Mouse (Mus musculus) large intestine, adult 2 months (tissue): Measurements from ENCODE around the gene Agmo. TPM values are rescaled to one million over a fixed set of nuclear protein-coding genes. Genes with fewer than 3 reads are reported as not detected.

Experiments
- DNase-seq: peaks from one replicate; pipeline ENCODE4 v3.0.0-alpha.2; 2012; ENCODE audit warnings: low read depth, low spot score
- WGBS: fragments of 180-500 bp; shearing (Covaris S2); methylation state at CpG from one replicate; pipeline ENCODE4 v1.1.7; 2018; 5-methylcytosine and 5-hydroxymethylcytosine counted together
- polyA plus RNA-seq: library from polyadenylated mRNA; depleted of rRNA; stranded (reverse); fragments of >200 nt; gene quantifications from 2 replicates; pipeline ENCODE4 v1.2.3, GENCODE M21; 2012

Gene Agmo
- polyA plus RNA-seq, 1 experiment: 10.2 TPM

DNA sequence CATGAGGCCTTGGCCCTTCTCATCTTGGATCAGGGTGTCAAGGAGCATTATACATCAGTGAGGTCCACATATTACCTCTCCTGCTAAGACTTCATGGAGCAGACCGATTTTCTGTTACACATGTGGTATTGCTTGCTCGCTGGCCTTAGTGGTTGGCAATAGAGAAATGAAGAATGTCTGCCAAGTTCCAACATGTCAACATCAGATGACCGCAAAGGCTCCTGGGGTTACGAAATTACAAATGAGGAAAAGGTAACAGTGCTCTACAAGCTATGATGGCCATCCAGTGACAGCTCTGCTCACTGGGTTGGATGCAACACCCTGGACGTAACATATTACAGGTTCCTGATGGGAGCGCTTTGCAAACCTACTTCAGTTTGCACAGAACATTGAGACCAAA lies 161.1 kb downstream of the Agmo start:
- WGBS: 92% methylated on average over 6 of the region's 6 CpGs
- DNase-seq: no peak

DNA sequence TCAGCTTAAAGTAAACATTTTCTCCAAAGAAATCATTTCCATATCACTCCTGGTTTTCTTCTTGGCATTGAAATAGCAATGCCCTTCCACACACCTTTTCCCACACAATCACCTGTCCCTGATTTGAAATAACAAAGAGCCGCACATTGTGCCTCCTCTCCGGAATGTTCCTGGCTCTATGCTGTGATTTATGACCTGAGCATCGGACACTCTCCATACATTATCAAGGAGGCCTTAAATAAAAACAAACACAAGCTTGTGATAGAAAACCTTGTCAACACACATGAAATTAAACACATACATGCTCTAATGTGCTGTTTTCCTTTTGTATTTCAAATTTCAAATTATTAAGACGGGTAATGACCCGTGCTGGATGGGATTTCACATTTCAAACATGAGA lies 184.9 kb downstream of the Agmo start:
- WGBS: 75% methylated on average over 5 of the region's 5 CpGs
- DNase-seq: no peak

DNA sequence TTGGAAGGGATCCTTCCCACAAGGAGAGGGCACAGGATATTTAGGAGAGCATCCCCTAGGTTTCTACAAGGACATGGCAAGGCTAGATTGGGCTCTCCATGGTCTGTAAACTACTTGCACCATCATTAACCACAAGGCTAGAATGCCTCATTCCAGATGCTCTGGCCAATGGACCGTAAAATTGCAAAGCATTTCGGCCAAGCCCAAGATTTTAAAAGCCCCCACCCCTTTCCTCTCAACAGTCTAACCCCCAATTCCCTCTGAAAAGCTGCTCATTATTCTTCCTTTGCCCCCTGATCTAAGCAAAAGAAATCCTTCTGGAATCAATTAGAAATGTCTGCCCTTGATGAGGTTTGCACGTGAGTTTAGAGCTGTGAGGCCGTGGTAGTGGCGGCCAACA lies 185.3 kb downstream of the Agmo start:
- DNase-seq: no peak
- WGBS: 71% methylated on average over 5 of the region's 5 CpGs

DNA sequence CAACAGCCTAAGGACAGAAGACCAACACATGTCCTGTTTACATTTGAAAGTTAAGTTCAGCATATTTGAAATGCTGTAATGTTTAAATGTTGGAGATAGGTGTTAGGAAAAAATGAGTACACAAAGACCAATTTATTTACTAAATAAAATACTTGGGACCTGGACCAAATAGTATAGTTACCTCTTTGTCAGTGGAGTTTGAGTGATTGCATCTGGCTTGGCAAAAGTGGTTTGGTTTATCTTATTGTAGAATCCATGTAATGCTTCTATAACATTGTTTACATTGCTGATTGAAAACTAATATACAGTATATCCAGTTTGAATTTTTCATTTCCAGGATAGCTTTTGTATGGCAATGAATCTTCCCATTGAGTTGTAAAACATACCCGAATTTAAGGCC lies 193.0 kb downstream of the Agmo start:
- DNase-seq: no peak
- 74% methylated on average over 1 of the region's 1 CpGs for WGBS

DNA sequence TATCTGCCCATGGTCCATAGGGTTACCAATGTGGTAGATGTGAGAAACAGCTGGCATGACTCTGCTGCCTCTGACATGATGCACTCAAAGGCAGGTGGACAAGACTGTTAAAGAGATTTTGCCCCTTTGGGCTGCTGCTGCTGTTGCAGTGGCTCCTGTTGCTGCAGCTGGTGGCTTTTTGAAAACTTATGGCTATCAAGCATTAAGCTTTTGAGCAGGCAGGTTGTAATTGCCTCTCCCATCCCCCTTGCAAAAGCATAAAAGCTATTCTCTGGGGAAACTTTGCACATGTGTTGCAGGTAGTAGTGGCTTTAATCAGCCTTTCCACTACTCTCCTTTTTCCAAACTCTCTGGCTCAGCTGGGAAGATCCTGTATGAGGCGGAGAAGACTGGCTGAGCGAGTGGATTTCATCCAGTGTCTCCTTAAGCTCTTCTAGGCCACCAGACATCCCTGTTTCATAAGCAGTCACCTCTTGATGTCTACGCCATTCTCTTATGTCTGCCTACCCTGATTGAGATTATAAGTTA lies 201.1 kb downstream of the Agmo start:
- WGBS: 86% methylated on average over 3 of the region's 3 CpGs
- DNase-seq: no peak

DNA sequence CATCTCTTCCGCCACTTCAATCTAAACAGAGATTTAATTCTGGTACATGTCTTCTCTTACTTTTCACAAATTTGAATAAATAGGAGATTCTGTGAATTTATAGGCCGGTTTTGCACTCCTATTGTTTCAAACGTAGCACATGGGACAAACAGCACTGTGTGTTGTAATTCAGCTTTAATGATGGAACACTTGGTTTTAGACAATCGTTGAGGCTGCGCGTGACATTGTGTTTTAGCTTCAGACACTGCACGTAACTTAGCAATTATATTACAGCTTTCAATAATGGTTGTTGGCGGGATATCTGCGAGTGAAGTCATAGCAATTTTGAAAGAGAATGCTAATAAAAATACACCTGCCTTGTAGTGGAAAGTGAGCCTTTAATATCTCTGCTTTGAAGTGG lies 203.8 kb downstream of the Agmo start:
- WGBS: 78% methylated on average over 9 of the region's 9 CpGs
- no peak for DNase-seq

DNA sequence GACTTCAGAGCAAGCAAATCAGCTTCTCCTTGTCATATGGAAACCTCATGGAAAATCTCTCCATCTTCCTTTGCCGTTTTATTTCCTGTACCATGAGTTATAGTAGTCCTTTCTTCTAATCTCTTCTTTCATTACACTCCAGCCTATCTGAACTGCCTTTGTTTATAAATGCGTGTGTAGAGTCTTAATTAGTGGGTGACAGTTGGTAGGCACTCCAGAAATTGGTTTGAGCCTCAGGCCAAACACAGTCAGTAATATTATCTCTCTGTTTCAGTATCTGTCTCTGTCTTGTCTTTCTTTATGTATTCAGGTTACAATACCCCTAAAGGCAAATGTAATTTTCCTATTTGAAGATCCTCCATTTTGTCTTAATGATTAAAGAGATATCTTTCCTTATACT lies 208.2 kb downstream of the Agmo start:
- DNase-seq: no peak
- WGBS: 60% methylated on average over 2 of the region's 2 CpGs

DNA sequence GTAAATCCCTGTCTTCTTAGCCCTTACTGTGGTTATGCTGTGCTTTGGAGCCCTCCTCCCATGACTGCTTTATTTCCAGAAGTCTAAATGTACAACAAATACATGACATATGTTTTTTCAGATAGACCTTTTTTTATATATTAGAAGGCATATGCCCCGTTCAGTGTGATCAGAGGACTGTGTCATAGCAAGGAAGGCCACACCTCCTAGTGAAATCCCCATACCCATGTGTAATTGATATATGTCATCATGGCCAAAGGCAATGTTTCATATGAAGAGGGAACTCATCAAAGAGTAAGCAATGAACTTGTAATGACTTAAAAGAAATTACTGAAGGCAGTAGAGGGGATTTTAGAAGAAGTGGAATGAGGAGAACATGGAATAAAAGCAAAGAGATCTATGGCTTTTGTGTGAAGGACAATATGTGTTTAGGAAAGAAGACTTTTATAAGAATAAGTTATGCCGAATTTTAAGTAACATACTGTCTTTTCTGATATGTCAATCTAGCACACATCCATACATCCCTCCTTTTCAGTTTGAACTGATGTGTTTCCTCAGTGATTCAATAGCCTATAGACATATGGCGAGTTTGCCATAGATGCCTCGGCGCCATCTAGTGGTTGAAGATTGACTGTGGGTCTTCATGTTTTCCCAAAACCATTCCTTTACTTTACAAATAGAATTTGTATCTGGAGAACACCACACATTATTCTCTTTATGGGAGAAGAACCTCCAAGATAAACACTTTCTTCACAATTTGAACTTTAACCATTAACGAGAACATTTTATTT lies 209.1 kb downstream of the Agmo start:
- DNase-seq: peak; percentile 16
- 19% methylated on average over 6 of the region's 6 CpGs for WGBS

DNA sequence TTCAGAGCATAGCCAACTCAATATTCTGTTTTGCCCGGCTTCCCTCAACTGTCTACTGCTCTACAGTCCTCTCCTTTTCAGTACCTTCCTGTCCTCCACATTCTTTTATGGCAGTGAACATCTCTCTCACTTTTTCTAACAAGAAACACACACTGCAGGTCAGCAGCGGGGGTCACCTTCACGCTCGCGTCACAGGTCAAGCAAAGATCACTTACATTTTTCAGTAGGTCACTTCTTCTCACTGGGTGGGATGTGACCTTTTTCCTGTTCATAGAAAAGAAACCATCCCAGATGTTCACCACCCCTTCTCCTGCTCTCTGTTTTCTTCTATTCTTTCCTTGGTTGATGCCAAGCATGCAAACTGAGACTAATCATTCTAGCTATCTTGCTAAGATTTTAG lies 230.2 kb downstream of the Agmo start:
- 73% methylated on average over 5 of the region's 5 CpGs for WGBS
- DNase-seq: no peak

DNA sequence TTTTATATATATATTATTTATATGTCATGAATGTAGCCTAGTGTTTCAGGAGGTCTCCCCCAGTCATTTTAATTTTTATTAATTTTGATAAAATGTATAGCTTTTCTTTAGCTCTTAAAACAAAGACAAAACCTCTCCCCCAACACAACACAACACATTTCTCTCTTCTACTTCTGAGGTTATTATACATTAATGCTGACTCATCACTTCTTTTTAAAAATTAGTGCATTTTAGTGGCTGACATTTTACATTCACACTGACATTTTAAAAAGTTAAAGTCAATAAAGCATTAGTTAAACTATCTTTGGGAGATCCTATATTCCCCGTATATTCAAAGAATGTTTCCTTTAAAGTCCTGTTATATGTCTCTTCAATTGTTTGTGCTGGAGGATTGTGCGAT lies 235.4 kb downstream of the Agmo start:
- WGBS: 81% methylated on average over 2 of the region's 2 CpGs
- no peak for DNase-seq

DNA sequence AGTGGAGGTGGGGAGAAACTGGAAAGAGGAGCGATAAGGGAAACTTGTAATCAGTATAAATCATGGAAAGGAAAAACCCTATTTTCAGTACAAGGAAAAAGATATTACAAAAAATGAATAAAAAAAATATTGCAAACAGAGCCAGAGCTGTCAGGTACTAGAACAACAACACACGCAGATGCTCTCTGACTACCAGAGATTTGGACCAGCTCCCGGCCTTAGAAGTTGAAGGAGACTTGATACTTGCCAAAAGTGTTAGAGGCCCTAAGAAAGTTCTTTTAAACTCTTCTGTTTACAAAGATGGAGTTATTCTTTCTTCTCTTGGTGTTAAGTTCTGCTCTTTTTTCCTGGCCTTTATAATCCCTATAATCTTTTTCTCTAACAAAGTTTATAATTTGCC lies 246.6 kb downstream of the Agmo start:
- DNase-seq: no peak
- WGBS: 72% methylated on average over 3 of the region's 3 CpGs

DNA sequence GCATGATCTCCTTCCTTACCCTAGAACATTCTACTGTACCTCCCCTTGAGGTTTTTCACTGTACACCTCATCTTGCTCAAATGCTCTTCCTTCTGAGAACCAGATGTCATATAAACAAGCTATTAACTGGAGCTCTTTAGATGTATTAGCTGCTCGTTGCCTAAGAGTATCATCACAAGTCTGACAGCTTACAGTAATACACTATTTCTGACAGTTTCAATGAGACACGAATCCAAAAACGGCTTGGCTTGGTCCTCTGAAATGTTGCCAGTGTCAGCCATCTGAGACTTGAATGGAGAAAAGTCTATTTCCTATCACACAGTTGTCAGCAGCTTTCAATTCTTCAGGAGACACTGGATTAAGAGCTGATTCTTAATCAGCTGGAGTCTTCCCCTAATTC lies 257.4 kb downstream of the Agmo start:
- no peak for DNase-seq
- WGBS: 69% methylated on average over 3 of the region's 3 CpGs

DNA sequence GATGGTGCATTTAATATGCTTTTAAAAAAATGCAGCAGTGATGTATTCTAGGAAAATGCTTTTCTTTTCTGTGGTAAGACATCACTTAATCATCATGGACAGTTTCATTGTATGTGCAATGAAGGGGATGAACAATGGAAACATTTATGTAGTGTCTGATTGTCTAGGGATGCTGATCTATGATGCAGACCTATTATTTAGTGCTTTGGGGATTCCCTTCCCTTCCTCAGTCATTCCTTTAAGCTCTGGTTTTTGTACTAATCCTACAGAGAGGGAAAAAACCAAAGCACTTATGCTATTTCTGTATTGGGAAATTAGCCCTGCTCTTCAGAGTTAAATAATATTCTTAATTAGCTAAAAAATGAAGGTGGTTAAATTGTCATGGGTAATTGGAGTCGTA lies 266.0 kb downstream of the Agmo start:
- WGBS: 32% methylated on average over 1 of the region's 1 CpGs
- no peak for DNase-seq

DNA sequence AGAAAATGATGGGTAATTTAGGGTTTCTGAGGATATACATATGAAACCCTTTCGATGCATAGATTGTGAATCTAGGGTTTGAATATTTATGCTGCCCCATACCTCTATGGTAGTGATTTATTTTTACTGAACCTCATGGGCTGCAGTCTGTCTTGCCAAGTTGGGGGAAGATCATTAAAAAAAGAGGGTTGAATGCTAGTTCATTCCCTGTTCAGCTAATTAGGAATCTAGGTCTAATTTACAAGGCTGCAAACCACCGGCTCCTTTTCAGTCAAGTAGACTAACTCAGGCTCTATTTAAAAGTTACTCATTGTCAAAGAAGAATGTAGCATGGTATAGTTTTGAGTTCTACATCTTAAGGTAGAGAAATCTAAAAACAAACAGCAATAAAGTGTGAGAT lies 266.4 kb downstream of the Agmo start:
- 82% methylated on average over 2 of the region's 2 CpGs for WGBS
- DNase-seq: no peak

DNA sequence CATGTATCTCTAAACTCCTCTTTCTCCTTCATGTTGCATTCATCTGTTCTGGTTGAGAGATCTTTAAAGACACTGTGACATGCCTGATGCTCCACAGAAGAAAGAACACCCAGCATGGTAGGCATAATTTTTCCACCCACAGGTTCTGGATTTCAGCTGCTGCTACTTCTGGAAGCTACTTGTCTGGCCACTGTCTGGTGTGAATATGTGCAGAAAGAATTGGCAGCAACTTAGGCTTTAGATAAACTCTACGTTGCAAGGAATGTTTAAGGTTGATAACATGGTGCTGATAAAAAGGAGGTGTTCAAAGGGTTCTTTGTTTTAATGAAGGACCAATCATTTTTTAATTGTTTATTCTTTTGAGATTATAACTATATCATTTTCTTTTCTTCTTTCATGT lies 280.3 kb downstream of the Agmo start:
- 35% methylated on average over 1 of the region's 1 CpGs for WGBS
- DNase-seq: no peak

DNA sequence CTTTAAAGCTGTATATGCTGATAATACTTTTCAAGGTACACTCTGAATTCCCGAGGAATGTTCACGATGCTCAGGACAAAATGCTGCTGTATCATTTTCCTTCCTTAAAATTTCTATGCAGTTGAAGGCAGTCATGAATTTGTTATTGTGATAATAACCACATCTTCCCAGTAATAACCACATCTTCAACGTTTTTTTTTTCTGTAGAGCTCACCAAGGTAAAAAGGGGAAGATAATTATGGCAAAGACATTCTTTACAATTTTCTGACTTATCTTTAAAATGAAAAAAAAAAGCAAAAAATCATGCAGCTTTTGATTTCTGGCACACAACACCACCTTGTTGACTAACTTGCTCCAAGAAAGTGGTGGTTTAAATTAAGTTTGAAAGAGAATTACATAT lies 283.2 kb downstream of the Agmo start:
- DNase-seq: no peak
- WGBS: 80% methylated on average over 3 of the region's 3 CpGs

DNA sequence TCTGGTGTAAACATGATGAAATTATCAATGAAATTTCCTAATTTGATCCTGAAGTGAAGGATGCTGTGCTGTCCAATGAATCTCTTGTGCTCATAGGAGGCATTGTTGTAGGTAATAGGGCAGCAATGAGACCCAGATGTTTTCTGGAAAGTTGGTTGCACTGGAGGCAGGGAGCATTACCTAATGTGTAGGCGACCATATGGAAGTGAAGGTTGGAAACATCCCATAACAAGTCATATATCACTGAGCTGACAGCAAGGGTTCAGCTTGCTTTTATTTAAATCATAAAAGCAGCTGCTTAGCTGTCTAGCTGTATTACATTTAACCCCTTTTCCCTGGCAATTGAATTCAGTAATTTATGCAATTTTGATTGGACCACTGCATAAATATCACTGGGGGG lies 299.6 kb downstream of the Agmo start:
- 50% methylated on average over 1 of the region's 1 CpGs for WGBS

DNA sequence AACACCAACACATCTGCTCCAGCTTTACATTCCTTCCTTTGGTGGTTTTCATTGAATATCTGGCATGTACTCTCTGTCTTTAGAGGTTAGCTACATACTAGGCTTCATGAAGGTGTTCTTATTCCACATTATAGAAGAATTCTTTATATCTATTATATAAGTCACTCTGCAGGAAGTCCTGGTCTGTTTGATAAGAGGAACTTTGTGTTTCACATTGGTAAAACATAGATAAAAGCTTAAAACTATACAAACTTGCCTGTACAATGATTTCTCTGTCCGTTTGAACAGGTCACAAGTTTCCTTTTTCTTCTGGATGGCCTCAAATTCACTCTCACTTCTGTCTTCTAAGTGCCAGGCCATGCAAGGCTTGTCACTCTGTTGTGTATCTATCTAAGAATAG lies 316.8 kb downstream of the Agmo start:
- DNase-seq: no peak
- WGBS: 45% methylated on average over 1 of the region's 1 CpGs

More for the DNA sequence above, 299.6 kb downstream of the Agmo start:
- DNase-seq: no peak

DNA sequence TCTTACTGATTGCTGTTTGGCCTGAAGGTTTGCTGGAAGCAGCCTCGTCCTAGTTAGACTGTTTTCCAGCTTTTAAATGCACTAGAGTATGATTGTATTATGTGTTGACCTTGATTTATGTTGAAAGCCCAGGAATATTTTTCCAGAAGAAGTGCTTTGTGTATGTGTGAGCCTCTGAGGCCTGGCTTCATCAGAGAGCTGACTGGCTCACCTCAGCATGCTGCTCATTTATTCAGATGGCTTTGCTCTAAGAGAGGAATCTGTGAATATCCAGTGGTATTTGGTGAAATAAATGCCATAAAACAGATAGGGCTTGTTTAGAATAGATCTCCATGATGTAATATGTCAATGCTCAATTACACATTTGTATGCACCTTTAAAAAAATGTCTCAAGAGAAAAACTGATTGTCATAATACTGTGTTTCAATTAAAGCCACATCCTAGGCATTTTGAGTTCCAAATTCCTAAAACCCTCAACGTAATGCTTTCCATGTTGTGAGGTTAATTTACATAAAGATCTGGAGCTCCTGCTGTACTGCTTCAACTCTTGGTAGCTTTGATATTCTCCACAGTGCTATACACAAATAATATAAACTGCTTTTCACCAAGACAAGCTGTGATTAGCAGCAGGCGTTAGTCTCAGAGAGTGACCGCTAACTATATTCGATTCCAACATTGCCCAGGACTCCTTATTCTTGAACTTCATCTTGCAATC lies 324.6 kb downstream of the Agmo start:
- no peak for DNase-seq
- 67% methylated on average over 5 of the region's 5 CpGs for WGBS

DNA sequence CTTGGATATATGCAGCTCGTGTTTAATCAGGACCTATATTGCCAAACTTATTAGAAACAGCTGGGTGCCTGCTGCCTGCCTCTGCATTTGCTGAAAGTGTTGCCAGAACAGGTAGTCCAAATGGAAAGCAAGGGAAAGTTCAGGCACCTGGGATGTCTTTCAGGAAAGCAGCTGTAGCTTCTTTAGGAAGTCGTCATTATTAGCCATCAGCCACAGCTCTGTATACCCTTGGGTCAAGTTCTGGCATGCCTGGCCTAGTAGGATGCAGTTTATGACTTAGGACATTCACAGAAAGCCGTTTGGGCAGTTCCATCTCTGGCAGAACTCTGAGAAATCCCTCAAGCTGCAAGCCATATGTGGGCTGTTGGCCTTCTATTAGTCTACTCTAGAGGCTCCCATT lies 330.5 kb downstream of the Agmo start:
- DNase-seq: no peak
- WGBS: 54% methylated on average over 3 of the region's 3 CpGs

DNA sequence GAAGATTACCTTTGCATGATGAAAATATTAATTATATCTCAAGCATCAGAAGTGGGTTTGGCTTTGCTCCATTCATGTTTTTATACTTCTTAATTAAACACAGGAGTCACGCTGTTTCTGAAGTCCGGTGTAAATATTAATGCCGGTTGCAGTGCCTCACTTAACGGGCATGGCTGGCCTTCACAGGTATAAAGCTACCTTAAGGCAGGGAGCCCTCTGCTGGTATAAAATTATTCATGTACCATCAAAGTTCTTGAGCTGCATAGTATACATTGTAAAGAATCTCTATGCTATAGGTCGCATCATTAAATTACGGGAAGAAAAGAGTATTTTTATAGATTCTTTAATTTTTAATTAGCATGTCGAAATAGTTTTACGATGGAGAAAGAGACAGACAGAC lies 341.3 kb downstream of the Agmo start:
- DNase-seq: no peak
- 68% methylated on average over 8 of the region's 8 CpGs for WGBS
